Mouse (Mus musculus): ENCODE results near the gene Pmepa1.

- TF ChIP-seq GATA1 (IDR thresholded peaks at IDR 0.05; ENCODE audit: low read length) (no peak), TAL1 (IDR thresholded peaks at IDR 0.05; ENCODE audit: low read length) (no peak)
These were observed 52.2 kb downstream of the Pmepa1 start for GRCm38 (mm10) chr2:173224097-173224496.

All from erythroblast, embryonic 14.5 days (primary cell).